Mouse (Mus musculus) liver, embryonic 14.5 days (tissue): ENCODE data around the gene Trpm6. TPM values are rescaled to one million over a fixed set of nuclear protein-coding genes. Genes with fewer than 3 reads are reported as not detected.

ENCODE experiments used
- ATAC-seq: fragments of 200-750 bp; cut with Nextera tagmentation; 2 replicates; pipeline ENCODE4 v1.8.0; 2017; ENCODE audit warnings: moderate number of reproducible peaks, mild to moderate bottlenecking, moderate library complexity; ENCODE audit not compliant: insufficient read depth
- DNase-seq, 3 experiments: peaks; one replicate each; pipeline ENCODE4 v3.0.0-alpha.2; 2012 to 2013; ENCODE audit warnings: low read depth in 3 of 3, low spot score in 3 of 3
- H3K27ac ChIP-seq: fragments of 300-500 bp; sonication (generic); 2 replicates; pipeline ENCODE4 v1.5.1; 2014; ENCODE audit warnings: moderate library complexity, mild to moderate bottlenecking, control low read depth, inconsistent platforms
- H3K27me3 ChIP-seq: fragments of 300-500 bp; sonication (generic); 2 replicates; pipeline ENCODE4 v1.6.1; 2014; ENCODE audit warnings: mild to moderate bottlenecking, low read length, moderate library complexity; ENCODE audit not compliant: control insufficient read depth, insufficient read depth
- H3K36me3 ChIP-seq: fragments of 300-500 bp; sonication (generic); replicated peaks from 2 replicates; pipeline ENCODE4 v1.6.1; 2014; ENCODE audit warnings: low read depth; ENCODE audit not compliant: control insufficient read depth, insufficient read depth
- H3K4me1 ChIP-seq, 2 experiments: fragments of 200-500 bp in 1 of 2; fragments of 300-500 bp in 1 of 2; sonication (generic) in 1 of 2; replicated peaks; 2 replicates each; pipeline ENCODE4 v1.6.1; 2012 to 2014; ENCODE audit warnings: antibody characterized with exemption in 1 of 2, inconsistent platforms in 1 of 2, low read length in 1 of 2; ENCODE audit not compliant: control insufficient read depth in 2 of 2, insufficient read depth in 2 of 2
- H3K4me2 ChIP-seq: fragments of 300-500 bp; sonication (generic); 2 replicates; pipeline ENCODE4 v1.6.1; 2014; ENCODE audit warnings: low read depth, mild to moderate bottlenecking, control low read depth, moderate library complexity
- H3K4me3 ChIP-seq, 2 experiments: fragments of 200-500 bp in 1 of 2; fragments of 300-500 bp in 1 of 2; sonication (generic) in 1 of 2; 2 replicates each; pipeline ENCODE4 v1.5.1; 2012 to 2014; ENCODE audit warnings: low read depth in 2 of 2, low read length in 2 of 2, mild to moderate bottlenecking in 2 of 2, control low read depth in 1 of 2, inconsistent platforms in 1 of 2, moderate library complexity in 1 of 2; ENCODE audit not compliant: insufficient read depth in 1 of 2
- H3K9ac ChIP-seq: fragments of 300-500 bp; sonication (generic); replicated peaks from 2 replicates; pipeline ENCODE4 v1.6.1; 2014; ENCODE audit warnings: mild to moderate bottlenecking, control low read depth, moderate library complexity
- H3K9me3 ChIP-seq: fragments of 300-500 bp; sonication (generic); 2 replicates; pipeline ENCODE4 v1.6.1; 2016; ENCODE audit warnings: low read length, mixed read lengths; ENCODE audit not compliant: control insufficient read depth
- CTCF ChIP-seq: IDR thresholded peaks from 2 replicates; pipeline ENCODE4 v1.5.1; 2016; ENCODE audit warnings: antibody characterized with exemption, low read depth, control low read depth
- EP300 ChIP-seq: IDR thresholded peaks from 2 replicates; pipeline ENCODE4 v1.6.1; 2016; ENCODE audit warnings: antibody characterized with exemption, low read depth
- WGBS: fragments of 180-500 bp; shearing (Covaris S2); extraction: QIAGEN DNeasy Blood & Tissue Kit; methylation state at CpG from one replicate; pipeline ENCODE4 v1.1.7; 2014; ENCODE audit not compliant: insufficient replicate concordance; 5-methylcytosine and 5-hydroxymethylcytosine counted together
- polyA plus RNA-seq, 2 experiments: library from polyadenylated mRNA; depleted of rRNA in 1 of 2; stranded (reverse) in 1 of 2; unstranded in 1 of 2; fragments of >200 nt; fragmentation: Nextera tagmentation in 1 of 2; extraction: Ambion mirVana in 1 of 2; gene quantifications; 2 replicates each; pipeline versions ENCODE4 v1.2.1 to v1.2.3; 2012 to 2014

The Trpm6 gene
- polyA plus RNA-seq, 2 experiments = 0.01 TPM; not detected in 1

GRCm38 (mm10) chr19:18890216-18890615, 140.4 kb downstream of the Trpm6 start:
- ATAC-seq (no peak), DNase-seq (no peak)
- H3K9ac ChIP-seq = no peak overlapping the region
- H3K9me3 ChIP-seq = no peaks in the 10 kb centered on the region
- H3K4me3 ChIP-seq = no peak overlapping the region
- 54% methylated on average over 4 of the region's 4 CpGs for WGBS
- no peak overlapping the region for H3K27ac ChIP-seq
- H3K27me3 ChIP-seq = no peaks in the 10 kb centered on the region
- TF ChIP-seq EP300 (no peak), CTCF (no peak)
- no peak overlapping the region for H3K4me2 ChIP-seq
- no peaks in the 10 kb centered on the region for H3K4me1 ChIP-seq
- no peaks in the 10 kb centered on the region for H3K36me3 ChIP-seq

GRCm38 (mm10) chr19:18898238-18898637, 148.5 kb downstream of the Trpm6 start:
- DNase-seq (no peak), ATAC-seq (no peak)
- no peaks in the 10 kb centered on the region for H3K4me1 ChIP-seq
- H3K4me3 ChIP-seq = no peak overlapping the region
- no peaks in the 10 kb centered on the region for H3K27me3 ChIP-seq
- H3K36me3 ChIP-seq = no peaks in the 10 kb centered on the region
- TF ChIP-seq EP300 = no peak
- TF ChIP-seq CTCF = no peak
- H3K27ac ChIP-seq = no peak overlapping the region
- H3K4me2 ChIP-seq = no peak overlapping the region
- H3K9me3 ChIP-seq = no peaks in the 10 kb centered on the region
- H3K9ac ChIP-seq = no peak overlapping the region

- no peak for DNase-seq
- WGBS = 69% methylated on average over 15 of the region's 15 CpGs
- H3K36me3 ChIP-seq = no peaks in the 10 kb centered on the region
- no peak overlapping the region for H3K9ac ChIP-seq
- no peak for TF ChIP-seq EP300
- TF ChIP-seq CTCF = no peak
- ATAC-seq = no peak
- H3K4me2 ChIP-seq = no peak overlapping the region
- no peaks in the 10 kb centered on the region for H3K4me1 ChIP-seq
- H3K27me3 ChIP-seq = no peaks in the 10 kb centered on the region
- H3K27ac ChIP-seq = no peak overlapping the region
- no peak overlapping the region for H3K4me3 ChIP-seq
- no peaks in the 10 kb centered on the region for H3K9me3 ChIP-seq
Observed at GRCm38 (mm10) chr19:18902041-18902693, 152.4 kb downstream of the Trpm6 start.

- Histone ChIP-seq H3K4me2 (no peak overlapping the region), H3K9ac (no peak overlapping the region), H3K36me3 (no peaks in the 10 kb centered on the region), H3K4me1 (no peaks in the 10 kb centered on the region), H3K4me3 (no peak overlapping the region), H3K9me3 (no peaks in the 10 kb centered on the region), H3K27me3 (no peaks in the 10 kb centered on the region), H3K27ac (no peak overlapping the region)
- WGBS = 76% methylated on average over 6 of the region's 6 CpGs
- TF ChIP-seq EP300 (no peak), CTCF (no peak)
- ATAC-seq (no peak), DNase-seq (no peak)
Observed at GRCm38 (mm10) chr19:18902694-18903067, 152.9 kb downstream of the Trpm6 start.

DNA sequence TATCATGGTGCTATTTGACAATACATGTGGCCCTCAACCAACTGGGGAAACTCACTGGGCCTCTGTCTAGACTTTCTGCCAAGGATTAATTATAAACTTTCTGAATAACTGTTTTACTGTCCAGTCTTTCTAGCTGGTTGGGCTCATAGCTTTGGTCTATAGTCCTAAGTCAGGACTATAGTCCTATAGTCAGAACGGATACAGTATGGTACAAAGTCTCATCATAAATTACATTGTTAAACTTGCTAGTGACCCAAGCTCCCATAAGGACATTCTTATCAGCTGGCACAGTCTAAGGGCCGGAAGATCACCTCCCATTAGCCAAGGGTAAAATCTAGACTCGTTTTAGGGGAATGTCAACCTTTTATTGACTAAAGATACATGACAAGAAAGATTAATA, 155.7 kb downstream of the Trpm6 start:
- Histone ChIP-seq H3K4me3 (no peak overlapping the region), H3K27me3 (no peaks in the 10 kb centered on the region), H3K36me3 (no peaks in the 10 kb centered on the region), H3K9ac (no peak overlapping the region), H3K4me2 (no peak overlapping the region), H3K27ac (no peak overlapping the region), H3K9me3 (no peaks in the 10 kb centered on the region), H3K4me1 (no peaks in the 10 kb centered on the region)
- ATAC-seq = no peak
- 40% methylated on average over 3 of the region's 3 CpGs for WGBS
- TF ChIP-seq EP300 (no peak), CTCF (no peak)
- DNase-seq = no peak
